Mouse (Mus musculus) cerebellum, postnatal 36 days (tissue): Measurements from ENCODE around the gene Fuca1.
A peak's percentile ranks its signal among the peaks of the same experiment; 100 is the strongest.

Experiments used
- DNase-seq, 2 experiments: peaks; one replicate each; pipeline ENCODE4 v3.0.0; 2021 to 2022; ENCODE audit warnings: mixed read lengths in 2 of 2

Gene Fuca1

DNA sequence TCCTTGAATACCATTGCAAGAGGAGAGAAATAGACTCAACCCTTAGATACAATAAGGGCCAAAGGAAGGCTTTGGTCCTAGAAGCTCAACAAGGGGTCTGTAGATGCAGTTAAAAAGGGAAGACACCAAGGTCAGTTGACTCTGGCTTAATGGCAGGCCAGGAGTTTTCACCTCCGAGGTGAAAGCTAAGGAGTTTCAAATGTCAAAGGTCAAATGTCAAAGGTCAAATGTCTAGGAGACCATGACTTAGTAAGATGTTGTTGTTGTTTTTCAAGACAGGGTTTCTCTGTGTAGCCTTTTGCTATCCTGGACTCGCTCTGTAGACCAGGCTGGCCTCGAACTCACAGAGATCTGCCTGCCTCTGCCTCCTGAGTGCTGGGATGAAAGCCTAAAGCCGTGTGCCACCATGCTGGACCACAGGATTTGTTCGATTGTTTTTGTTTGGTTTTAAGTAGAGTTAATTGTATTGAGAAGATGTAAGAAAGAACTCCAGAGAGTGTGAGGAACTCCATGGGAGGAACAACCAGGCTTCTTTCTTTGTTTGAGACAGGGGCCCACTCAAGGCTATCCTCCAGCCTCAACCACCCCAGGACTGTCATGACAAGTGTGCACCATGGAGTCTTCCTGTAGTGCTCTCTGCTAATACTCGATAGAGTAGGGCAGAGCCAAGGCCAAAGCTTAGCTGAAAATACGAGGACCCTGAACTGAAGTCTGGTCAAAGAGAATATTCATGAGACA, 31.2 kb upstream of the Fuca1 start:
- DNase-seq: no peak

DNA sequence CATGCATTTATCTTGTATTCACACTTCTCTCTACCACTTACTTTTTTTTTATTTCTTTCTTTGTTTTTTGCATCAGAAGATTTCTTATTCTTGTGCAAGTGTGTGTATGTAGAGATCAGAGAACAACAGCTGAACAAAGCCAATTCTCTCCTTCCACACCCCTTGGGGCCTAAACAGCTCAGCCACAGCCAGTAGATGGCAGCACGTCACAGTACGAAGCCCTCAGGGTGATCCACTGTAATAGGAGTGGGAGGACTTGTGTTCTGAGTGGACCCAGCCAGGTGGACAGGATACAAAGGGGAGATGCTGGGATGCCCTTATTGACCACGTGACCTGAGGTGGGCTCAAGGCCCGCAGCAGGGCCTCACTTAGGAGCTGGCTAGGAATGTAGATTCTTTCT, 30.7 kb upstream of the Fuca1 start:
- DNase-seq: peak; percentile 74 to 75

DNA sequence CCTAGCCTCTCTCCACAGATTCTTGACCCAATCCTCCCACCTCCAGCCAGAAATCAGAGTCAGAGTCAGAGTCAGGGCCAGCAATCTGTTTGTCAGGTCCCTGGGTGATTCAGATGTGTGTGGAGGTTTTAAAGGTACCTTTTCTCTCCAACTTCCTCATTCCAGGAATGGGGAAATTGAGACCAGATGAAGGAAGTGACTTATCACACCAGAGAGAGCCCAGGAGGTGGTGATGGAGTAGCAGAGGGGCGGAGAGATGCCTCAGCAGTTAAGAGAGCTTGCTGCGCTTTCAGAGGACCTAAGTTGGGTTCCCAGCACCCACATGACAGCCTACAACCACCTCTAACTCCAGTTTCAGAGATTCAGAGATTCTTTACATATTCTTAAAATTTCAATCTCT, 29.0 kb upstream of the Fuca1 start:
- DNase-seq: no peak

DNA sequence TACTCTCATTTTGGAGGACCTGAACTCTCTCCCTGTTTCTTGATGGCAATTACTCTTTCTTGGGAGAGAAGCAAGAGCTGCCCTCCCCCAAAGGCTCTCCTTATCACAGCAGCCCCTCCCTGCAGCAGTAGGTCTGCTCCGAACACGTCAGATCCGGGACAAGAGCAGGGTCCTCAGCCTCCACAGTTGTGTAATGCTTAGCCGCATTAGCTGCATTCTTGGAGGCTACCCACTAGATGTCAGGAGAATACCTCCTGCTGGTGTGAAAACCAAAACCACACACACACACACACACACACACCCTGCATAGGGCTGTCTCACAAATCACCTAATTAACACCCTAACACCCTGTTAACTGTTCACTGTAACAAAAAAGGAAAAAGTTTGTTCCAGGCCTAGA, 27.7 kb upstream of the Fuca1 start:
- no peak for DNase-seq

DNA sequence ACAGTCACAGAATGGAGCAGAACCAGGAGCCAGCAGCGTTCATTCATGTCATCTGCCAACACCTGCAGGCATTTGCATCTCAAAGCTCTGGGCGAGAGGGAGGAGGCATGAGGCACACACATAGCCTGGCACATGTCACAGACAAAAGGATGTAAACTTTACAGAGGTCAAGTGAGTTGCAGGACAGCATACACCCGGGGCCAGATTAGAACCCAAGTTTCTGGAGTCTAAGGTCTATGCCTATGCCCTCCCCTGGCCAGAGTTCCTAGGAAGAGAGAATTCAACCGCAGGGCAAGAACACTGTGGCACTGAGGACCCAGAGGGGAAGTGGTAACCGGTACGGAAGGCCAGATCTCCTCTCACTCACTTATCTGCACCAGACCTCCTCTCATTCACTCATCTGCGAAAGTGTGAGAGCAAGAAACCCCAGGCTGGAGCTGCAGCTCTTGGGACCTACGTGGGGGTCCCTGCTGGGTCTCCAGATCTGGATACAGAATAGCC, 25.4 kb upstream of the Fuca1 start, which contains the start of gene Cnr2:
TSS of gene Cnr2 (plus strand) at position 324 of the 501 bp plus-strand sequence.
- DNase-seq: no peak

DNA sequence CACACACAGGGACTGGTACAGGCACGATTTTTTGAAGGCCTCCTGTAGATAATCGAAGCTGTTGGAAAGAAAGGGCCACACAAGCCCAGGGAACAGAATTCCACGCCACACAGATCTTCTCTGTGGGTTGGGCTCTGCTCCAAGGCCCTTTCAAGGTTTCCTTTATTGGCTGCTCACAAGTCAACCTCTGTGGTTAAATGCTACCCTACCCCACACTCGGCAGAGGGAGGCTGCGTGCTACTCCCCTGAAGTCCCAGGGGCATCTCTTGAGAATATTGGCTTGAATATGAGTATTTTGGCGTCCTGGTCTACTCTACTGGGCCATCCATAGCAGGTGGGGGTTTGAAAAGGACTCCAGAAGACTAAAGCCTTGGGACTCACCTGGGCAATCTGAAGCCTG, 24.4 kb upstream of the Fuca1 start:
- no peak for DNase-seq

DNA sequence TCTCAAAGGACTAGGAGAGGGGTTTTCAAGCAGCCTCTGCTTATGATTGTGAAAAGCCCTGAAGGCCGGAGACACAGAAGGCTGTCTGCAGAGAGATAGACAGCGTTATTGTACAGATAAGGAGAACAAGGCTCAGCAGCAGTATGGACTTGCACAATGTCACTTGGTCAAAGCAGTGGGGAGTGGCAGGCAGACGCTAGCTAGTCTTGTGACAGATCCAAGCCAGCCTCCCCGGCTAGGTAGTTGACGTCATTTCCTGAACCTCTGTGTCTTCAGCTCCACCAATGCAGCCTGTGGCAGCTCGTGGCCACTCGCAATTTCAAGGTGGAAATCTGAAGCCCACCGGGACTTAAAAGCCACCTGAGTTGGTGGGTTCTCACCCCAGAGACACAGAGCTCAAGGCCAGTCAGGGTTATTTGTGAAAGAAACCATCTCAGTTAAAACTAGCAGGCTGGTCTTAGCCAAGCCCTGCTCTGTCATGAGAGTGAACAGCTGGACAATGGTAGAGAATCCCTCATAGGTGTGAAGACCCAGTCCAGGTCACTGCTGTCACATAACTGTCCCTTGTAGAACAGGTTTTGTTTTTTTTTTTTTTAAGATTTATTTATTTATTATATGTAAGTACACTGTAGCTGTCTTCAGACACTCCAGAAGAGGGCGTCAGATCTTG, 22.0 kb upstream of the Fuca1 start:
- no peak for DNase-seq

DNA sequence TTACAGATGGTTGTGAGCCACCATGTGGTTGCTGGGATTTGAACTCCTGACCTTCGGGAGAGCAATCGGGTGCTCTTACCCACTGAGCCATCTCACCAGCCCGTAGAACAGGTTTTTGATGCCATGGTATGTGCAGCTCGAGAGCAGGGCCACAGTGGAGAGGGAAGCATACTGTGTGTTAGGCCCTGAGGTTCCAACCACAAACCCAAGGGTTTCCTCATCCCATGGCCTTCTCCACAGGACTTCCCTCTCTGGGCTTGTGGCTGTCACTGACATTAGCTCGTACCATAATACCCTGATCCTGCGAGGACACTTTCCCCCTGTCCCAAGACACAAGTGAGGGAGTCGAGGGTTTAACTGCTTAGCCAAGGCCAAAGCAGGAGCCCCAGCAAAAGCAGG, 21.5 kb upstream of the Fuca1 start:
- no peak for DNase-seq

DNA sequence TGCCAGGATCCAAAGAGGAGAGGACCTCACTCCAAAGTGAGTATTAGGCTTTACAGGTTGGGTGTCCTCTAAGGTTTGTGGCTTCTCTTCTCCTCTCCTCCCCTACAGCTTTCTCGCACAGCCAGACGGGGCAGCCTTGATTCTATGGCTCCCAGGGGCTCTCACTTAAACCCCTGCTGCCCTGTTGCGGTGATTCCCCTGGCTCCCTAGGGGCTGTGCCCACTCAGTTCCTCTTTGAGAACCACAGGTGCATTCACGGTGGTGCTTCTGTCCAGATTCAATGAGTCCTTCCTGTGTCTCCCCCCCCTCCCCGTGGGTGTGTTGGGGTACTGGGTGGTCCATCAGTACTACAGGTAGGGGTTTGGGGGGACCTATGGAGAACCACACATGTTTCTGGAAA, 20.5 kb upstream of the Fuca1 start:
- DNase-seq: no peak

DNA sequence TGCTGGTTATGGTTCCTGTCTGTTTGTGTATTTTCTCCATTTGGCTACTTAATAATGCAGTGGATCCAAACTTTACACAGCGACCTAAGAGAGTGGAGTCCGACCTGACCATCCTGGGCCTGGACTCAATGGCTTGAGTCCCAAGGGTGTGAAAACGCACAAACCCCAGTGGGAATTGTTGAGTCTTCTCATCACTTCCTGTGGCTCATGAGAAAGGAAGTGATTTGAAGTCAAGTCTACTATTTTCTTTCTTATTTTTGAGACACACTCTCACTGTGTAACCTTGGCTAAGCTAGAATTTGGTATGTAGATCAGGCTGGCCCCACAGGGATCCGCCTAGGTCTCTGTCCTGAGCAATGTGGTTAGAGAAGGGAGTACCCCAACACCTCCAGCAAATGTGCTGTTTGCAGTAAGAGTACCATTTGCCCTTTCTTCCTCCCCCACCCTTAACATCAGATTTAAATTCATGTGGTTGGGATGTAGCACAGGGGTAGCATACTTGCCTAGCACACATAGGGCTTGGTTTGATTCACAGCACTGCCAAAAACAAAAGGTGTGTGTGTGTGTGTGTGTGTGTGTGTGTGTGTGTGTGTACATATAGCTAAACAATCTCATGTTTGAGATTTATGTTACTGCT, 17.8 kb upstream of the Fuca1 start:
- DNase-seq: no peak

DNA sequence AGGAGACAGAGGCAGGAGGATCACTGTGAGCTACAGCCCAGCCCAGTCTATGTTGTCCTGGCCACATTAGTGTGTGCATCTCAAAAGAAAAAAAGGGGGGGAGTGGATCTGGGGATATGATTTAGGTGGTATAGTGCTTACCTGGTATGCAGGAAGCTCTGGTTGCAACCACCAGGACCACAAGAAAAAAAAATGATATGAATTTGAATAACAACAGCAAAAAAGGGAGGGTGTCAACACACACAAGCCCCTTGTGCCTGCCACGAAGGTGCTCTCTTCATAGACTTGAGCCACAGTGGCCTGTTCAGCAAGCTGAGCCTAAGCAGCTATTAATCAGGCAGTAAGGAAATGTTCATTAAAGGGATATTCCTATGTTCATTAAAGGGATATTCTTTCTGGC, 15.7 kb upstream of the Fuca1 start:
- DNase-seq: no peak

DNA sequence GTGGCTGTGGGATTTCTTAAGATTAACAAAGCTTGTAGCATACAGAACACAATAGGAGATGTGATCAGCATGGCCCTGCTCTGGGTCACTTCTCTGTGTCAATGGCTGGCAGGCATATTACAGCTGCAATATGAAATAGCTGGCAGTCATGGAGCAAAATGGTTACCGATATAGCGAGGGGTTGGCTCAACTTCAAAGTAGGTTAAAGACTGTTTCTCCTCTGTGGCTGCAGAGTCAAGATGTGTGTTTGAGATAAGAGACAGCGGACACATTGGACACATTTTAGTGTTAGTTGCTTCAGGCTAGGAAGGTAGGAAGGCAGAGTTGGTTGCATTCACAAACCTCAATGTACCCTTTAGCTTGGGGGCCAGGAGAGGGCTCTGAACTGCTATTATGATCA, 13.9 kb upstream of the Fuca1 start:
- DNase-seq: no peak

DNA sequence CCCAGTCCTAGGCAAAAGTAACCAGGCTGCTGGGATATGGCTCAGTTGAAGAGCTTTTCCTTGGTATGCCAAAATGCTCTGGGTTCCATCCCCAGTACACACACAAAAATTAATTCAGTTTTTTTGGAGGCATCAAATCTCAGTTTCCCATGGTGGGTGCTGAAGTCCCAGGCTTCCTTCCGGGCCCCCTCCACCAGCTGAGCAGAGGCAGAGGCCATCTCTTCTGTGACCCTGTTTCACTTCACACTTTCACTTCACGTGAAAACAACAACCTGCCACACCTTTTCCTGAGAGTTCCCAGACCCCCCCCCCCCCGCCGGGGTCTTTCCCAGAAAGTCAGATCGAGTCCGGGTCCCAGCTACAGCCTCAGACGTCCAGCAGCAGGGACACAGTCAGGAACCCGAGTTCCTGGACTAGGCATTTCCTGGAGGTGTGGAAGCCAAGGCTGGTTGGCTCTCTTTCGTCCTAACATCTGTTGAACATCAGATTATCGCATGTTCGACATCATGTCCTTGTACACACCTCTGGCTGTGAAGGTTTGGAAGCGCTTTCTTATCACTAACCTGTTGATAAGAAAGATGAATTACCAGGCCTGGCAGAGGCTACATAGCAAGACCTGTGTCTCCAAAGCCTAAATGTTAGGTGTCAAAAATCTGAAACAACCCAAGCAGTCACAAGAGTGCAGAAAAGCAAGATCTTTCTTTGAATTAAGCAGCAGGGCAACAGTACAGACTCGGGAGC, 11.0 kb upstream of the Fuca1 start:
- DNase-seq: no peak

DNA sequence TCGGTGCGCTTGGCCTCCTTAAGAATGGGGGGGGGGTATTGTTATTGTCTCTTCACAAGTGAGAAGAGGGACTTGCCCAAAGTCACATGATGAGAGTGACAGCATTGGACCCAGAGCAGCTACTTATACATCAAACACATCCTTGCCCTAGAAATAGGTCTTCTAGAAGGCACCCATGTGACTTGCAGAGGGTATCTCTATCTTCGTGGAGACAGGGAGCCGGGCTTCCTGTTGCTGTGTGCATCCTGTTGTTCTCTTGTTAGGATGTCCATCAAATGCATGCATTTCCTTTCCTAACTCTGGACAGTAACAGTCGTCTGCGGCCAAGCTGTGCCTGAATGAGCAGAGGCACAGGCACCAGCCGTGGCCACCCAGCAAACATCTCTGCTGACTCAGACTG, 9.0 kb upstream of the Fuca1 start:
- DNase-seq: no peak

DNA sequence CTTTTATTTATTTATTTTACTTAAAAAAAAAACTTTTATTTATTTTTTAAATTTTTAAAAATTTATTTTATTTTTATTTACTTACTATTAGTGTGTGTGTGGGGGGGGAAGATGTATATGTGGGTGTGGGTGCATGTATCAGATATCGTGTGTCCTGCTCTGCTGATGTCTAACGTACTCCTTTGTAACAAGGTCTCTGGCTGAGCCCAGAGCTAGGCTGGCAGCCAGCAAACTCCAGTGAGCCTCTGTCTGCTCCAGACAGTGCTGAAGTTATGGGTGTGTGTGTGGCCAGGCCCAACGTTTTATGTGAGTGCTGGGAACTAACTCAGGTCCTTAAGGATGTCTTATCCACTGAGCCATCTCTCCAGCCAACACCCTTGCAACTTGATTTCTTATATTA, 8.4 kb upstream of the Fuca1 start:
- no peak for DNase-seq

DNA sequence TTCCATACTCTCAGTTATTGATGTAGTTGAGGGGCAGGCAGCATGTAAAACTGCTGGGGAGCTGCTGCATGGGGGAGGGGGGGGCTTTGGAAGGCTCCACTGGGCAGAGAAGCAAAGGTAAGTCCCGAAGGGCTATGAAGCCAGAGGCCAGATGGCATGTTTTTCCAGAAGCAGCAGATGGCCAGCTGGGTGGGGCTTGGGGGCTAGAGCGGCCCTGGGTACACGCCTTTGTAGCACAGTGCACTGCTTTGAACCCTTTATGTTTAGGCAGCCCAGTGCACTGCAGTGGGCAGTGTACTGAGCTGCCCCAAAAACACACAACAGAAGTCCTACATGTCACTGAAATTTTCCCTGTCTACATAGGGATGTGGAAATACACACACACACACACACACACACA, 7.7 kb upstream of the Fuca1 start:
- DNase-seq: peak in 1 of 2 experiments; percentile 20

DNA sequence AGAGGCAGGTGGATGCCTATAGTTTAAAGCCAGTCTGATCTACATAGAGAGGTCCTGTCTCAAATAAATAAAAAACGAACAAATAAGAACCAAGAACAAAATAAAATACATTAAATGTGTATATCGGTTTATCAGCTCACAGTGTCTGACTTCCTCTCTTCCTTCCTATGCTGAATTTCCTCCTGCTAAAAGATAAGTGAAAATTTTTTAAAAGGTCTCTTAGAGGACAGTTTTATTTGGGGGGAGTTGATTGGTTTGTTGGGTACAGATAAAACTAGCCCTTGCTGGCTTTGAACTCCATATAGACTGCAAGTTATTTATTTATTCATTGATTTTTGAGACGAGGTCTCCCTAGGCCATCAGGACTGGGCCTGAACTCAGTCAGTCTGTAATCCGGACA, 7.1 kb upstream of the Fuca1 start:
- no peak for DNase-seq

DNA sequence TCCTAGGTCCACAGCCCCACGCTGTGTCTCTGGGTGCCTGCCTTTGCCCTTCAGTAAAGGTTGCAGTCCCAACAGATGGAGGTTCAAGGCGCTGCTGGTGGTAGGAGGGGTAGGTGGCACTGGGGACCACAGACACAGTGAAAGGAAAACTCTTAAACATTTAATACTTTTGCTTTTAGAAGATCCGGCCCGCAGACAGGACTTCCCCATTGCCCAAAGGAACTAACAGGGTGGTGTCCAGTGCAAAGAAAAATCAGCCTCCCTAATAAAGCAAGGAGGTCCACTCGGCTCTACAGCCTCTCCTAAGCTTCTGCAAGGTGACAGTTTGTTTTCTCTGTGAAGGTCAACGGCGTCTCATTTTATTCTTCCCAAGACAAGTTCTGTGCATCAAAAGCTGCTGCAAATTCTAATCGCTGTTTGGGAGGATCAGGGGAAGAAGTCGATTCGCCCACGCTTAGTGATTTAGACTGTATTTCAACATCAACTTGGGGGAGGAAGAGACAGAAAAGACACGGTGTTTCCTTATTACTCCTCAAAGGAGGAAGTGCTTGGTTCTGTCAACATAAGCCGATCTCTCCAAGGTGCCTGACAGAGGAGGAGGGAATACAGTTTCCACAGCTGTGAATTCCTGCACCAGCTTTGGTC, 1.8 kb upstream of the Fuca1 start:
- no peak for DNase-seq

DNA sequence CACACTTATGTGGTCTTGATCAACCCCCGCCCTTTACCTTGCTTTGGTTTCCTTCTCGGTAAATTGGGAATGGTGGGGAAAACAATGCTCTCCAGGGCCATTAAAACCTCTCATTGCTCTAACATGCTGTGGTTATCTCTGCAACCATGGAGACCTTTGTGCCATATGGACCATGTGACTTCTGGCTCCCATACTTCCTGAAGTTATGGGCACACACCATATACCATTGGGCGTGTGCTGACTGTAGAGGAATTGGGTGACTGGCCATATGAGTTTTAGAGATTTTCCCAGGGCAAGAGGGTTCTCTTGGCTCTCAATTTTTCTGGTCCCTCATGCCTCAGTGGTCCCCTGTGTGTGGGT, 1.3 kb upstream of the Fuca1 start:
- no peak for DNase-seq

DNA sequence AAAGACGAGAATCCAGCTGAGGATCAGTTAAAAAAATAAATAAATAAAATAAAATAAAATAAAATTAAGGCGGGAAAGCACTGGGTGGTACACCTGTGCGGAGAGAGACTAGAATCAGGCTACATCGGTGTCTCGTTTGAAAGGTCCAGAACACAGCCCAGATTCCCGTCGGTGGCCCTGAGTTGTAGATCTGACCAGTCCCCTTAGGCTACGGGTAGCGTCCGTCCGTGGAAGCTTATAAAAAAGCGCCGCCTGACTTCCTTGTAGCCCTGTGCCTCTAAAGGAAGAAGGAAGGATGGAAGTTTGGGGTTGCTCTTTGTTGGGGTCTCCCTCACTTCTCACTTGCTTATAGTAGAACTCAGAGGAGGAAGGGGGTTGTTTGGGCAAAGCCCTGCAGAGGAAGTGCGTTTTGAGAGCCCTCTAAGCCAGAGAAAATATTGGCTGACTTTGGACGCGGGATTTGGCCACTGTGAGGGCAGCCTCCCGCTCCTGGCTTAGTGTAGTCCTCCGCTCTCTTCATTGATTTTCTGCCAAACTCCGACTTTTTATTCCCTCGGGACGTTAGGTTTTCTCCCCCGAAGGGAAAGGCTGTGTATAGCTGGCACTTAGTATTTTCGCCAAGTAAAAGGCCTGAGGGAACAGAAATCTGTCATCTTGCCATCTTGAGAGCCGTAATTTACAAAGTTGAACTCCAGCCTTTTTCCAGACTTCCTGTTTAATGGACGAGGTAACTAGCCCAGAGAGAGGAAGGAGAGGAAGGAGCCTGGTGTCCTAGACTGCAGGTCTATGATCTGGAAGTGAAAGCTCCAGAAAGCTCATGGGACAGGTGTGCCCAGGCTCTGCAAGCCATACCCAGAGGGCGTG, 954 bp downstream of the Fuca1 start:
- peak in 1 of 2 experiments; percentile 17 for DNase-seq

DNA sequence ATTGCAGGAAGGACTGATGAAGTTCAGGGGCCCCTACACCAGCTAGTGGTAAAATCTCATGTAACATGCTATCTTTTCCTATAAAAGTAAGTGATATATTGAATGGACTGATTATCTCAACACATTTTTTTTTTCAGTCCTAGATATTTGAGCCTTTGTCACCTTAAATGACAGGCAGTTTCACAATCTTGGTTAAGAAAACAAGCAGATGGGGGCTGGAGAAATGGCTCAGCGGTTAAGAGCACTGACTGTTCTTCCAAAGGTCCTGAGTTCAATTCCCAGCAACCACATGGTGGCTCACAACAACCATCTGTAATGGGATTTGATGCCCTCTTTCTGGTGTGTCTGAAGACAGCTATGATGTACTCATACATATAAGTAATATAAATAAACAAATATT, 1.7 kb downstream of the Fuca1 start:
- no peak for DNase-seq

DNA sequence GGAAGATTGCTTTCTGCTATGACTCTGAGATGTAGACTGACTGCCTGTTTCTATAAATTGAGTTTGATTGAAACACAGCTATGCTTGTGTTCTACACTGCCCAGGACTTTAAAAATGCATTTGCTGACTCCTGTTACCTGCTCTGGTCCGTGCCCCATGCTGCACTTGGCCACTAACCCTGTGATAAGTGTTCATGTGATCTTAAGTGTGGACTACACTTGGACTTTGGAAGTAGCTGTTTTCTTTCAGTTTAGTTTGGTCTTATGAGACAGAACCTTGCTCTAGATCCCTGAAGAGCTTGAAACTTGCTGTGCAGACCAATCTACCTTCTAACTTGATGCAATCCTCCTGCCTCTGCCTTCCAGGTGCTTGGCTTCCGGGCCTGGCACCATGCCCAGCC, 3.9 kb downstream of the Fuca1 start:
- no peak for DNase-seq
